Mouse (Mus musculus) thymus, adult 18-20 months (tissue): ENCODE data around the gene Galk1.

ENCODE experiments used
- DNase-seq, 2 experiments: peaks; one replicate each; pipeline ENCODE4 v3.0.0; 2022; ENCODE audit warnings: mixed read lengths in 2 of 2

Gene Galk1

GRCm38 (mm10) chr11:115974309-115975082, 38.0 kb downstream of the Galk1 start, which contains the start of gene Itgb4:
TSS of gene Itgb4 (plus strand) at chr11:115974709.
- peak; percentile 71 to 76 for DNase-seq

GRCm38 (mm10) chr11:115971016-115971415, 41.5 kb downstream of the Galk1 start:
- no peak for DNase-seq

GRCm38 (mm10) chr11:115970006-115970673, 42.4 kb downstream of the Galk1 start:
- DNase-seq = no peak

GRCm38 (mm10) chr11:115968731-115969405, 43.7 kb downstream of the Galk1 start:
- DNase-seq = no peak

- DNase-seq = no peak
These were observed 47.4 kb downstream of the Galk1 start for GRCm38 (mm10) chr11:115964977-115965604.

GRCm38 (mm10) chr11:115962651-115963412, 49.7 kb downstream of the Galk1 start:
- DNase-seq = no peak

GRCm38 (mm10) chr11:115959018-115959417, 53.5 kb downstream of the Galk1 start:
- no peak for DNase-seq
